Mouse (Mus musculus): ENCODE results near the gene Usp10. TPM values are rescaled to one million over a fixed set of nuclear protein-coding genes. Genes with fewer than 3 reads are reported as not detected.

Usp10 gene
- total RNA-seq, 2 experiments from 2014 or later: 69.3 to 110 TPM

DNA sequence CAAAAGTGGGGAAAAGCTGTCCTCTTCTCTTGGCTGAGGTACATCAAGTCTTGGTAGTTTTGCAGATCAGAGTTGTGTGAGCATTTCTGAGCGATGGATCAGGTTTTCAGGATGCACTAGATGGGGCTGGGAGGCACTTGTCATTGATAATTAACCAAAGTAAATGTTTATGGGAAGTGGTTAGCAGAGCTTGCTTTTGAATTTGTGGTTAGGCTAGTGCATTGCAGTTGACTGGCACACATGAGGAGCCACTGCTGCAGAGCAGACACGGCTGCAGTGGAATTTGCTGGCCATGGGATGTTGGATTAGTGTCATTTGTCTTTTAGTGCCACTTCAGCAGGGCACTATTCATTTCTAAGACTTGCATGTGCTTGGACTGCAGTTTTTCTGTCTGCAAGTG is 4.0 kb downstream of the Usp10 start:
- peak; percentile 43 for ATAC-seq (replicated peaks; ENCODE audit: poor library complexity, severe bottlenecking)

- no peak for ATAC-seq (replicated peaks; ENCODE audit: poor library complexity, severe bottlenecking)
Observed at GRCm38 (mm10) chr8:119915298-119915697, 5.1 kb downstream of the Usp10 start.

DNA sequence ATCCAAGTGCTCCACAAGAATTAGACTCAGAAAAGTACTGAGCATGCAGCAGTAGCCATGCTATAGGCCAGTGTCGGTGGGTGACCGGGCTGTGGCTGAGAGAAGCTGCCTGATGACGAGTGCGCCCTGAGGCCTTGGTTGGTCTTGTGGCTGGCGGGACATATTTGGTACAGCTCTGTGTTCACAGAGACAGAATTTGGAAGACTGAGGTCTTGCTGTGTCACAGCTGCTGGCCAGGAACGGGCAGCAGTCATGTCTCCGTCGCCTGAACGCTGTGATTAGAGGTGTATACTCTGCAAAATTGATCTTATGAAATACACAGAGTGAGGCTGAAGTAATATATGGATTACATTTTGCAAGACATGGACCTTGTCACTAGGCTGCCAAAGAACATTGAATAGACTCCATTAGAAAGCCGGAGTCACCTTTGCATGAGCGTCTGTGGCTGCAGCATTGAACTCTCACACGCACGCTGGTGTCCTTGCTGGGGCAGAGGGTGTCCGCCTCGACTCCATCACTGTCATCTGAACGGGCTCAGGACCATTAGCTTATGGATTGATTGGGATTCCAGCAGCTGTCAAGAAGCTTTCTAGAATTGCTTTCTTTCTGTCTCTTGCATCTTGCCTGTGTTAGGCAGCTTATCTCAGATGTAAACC is 6.2 kb downstream of the Usp10 start:
- ATAC-seq (replicated peaks; ENCODE audit: poor library complexity, severe bottlenecking): no peak

DNA sequence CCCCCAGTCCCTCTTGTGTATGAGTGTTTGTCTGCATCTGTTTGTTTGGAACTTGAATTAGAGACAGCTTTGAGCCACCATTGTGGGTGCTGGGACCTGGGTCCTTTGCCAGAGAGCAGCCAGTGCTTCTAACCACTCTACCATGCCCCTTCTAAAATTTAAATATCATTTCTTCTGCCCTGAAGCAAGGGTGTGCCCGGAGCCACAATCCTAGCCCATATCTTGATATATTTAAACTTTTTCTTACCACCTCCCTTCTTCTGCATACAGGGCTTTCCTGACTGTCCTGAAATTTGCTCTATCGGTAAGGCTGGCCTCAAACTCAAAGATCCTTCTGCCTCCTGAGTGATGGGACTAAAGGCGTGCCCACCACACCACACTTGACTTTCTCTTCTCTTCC is 7.3 kb downstream of the Usp10 start:
- ATAC-seq (replicated peaks; ENCODE audit: poor library complexity, severe bottlenecking): no peak

DNA sequence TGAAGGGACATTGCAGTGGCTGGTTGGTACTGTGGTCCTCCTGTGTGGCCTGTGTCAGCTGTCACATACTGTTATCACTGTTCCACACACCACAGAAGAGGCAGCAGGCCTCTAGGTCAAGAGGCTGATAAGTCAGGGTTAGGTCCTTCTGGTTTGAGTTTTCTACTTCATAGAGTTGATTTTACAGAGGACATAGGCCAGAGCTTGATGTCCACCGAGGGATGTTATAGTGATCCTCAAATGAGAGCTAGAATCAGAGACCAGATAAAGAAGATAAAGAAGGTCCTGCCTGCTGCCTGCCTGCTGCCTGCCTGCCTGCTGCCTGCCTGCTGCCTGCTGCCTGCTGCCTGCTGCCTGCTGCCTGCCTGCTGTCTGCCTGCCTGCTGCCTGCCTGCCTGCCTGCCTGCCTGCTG is 8.0 kb downstream of the Usp10 start:
- ATAC-seq (replicated peaks; ENCODE audit: poor library complexity, severe bottlenecking): no peak

DNA sequence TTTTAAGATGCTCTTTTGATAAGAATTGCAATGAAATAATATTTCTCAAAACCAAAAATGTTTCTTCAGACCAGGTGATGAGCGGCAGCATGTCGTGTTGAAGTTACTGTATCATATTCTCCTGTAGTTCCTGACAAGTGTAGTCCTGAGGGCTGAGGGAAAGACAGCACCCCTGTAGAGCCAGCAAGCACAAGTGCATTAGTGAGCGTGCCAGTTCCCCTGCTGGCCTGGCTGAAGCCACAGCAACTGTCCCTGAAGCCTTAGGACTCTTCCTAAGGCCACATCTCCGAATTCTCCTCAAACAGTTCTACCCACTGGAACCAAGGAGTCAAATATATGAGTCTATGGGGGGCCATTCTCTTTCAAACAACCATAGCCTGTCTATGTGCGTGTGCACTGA is 13.1 kb downstream of the Usp10 start:
- ATAC-seq (replicated peaks; ENCODE audit: poor library complexity, severe bottlenecking): no peak

GRCm38 (mm10) chr8:119925428-119925827 is 15.3 kb downstream of the Usp10 start:
- ATAC-seq (replicated peaks; ENCODE audit: poor library complexity, severe bottlenecking): no peak

- ATAC-seq (replicated peaks; ENCODE audit: poor library complexity, severe bottlenecking): peak; percentile 82
Observed at GRCm38 (mm10) chr8:119926474-119926873, 16.3 kb downstream of the Usp10 start.

GRCm38 (mm10) chr8:119927422-119928092 is 17.4 kb downstream of the Usp10 start:
- peak; percentile 51; the same call in 1 of the 2 replicates for ATAC-seq (replicated peaks; ENCODE audit: poor library complexity, severe bottlenecking)

- ATAC-seq (replicated peaks; ENCODE audit: poor library complexity, severe bottlenecking): no peak
Observed at GRCm38 (mm10) chr8:119931317-119931716, 21.2 kb downstream of the Usp10 start.

DNA sequence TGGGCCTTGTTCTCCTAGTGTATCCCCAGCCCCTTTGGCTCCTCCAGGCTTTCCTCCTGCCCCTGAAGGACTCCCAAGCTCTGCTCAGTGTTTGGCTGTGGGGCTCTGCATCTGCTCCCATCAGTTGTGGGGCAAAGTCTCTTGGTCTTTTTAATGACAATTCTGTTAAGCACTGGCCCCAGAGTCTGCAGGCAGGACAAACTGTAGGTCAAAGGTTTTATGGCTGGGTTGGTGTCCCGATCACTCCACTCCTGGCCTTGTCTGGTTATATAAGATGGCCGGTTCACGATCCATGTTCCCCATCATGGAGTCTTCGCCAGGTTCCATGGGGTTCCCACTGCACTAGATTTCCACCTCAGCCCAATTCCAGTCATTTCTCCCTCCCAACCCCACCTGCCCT is 23.5 kb downstream of the Usp10 start:
- ATAC-seq (replicated peaks; ENCODE audit: poor library complexity, severe bottlenecking): no peak

- peak; percentile 34 for ATAC-seq (replicated peaks; ENCODE audit: poor library complexity, severe bottlenecking)
Observed at GRCm38 (mm10) chr8:119935541-119935940, 25.4 kb downstream of the Usp10 start.

DNA sequence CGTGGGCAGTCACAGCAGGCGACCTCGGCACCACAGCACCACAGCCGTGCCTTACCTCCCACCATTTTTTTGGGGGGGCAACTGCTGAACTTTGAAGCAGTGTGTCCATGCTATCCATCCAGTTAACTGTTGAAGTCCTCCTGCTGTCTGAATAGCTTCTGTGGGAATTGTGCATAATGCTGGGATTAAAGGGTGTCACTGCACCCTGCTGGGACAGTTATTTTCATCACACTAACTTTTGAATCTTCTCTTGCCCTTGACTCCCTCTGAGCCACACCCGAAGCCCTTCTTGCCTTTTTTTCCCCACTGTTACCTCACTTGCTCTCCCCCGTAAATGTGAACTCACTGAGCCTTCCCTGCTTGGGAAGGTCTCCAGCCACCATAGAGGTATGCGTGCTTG is 28.3 kb downstream of the Usp10 start:
- ATAC-seq (replicated peaks; ENCODE audit: poor library complexity, severe bottlenecking): no peak

DNA sequence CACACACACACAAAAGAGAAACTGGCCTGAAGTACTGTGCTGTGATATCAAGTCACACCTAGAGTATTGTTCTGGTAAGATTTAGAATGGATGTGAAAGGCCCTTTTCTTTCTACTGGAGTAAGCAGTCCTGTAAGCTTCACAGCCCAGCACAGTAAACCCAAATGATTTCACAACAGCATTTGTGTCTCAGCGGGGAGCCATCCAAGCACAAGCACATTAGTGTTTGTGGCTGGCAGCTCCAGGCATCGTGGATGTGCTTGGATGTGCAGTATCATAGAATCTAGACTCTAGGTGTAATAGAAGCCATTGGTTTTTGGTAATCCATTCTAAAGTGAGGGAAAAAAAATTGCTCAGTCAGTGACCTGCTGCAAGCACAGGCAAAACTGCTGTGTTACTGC is 29.2 kb downstream of the Usp10 start:
- no peak for ATAC-seq (replicated peaks; ENCODE audit: poor library complexity, severe bottlenecking)

- ATAC-seq (replicated peaks; ENCODE audit: poor library complexity, severe bottlenecking): no peak
Observed at GRCm38 (mm10) chr8:119941471-119941870, 31.3 kb downstream of the Usp10 start.

GRCm38 (mm10) chr8:119943616-119944015 is 33.5 kb downstream of the Usp10 start:
- no peak for ATAC-seq (replicated peaks; ENCODE audit: poor library complexity, severe bottlenecking)

- peak; percentile 86 for ATAC-seq (replicated peaks; ENCODE audit: poor library complexity, severe bottlenecking)
Observed at GRCm38 (mm10) chr8:119944096-119944811, 34.1 kb downstream of the Usp10 start.

- ATAC-seq (replicated peaks; ENCODE audit: poor library complexity, severe bottlenecking): no peak
Observed at GRCm38 (mm10) chr8:119946326-119946865, 36.2 kb downstream of the Usp10 start.

DNA sequence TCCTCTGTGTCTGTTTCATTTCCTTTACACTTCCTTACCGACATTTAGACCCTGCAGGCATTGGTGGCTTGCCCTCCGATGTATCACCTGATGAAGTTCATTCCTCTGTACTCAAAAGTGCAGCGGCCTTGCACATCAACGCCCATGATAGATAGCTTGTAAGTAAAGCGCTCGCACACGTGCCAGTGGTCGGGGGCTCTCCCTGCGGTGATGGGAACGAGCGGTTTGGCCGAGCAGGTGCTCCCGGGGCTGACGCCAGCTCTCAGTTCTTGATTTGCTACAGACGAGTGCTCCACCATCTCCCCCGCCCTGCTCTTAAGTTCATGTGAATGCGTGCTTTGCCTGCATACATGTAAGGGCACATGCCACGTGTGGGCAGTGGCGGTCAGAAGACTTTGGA is 37.5 kb downstream of the Usp10 start:
- ATAC-seq (replicated peaks; ENCODE audit: poor library complexity, severe bottlenecking): no peak

GRCm38 (mm10) chr8:119948340-119948739 is 38.2 kb downstream of the Usp10 start:
- ATAC-seq (replicated peaks; ENCODE audit: poor library complexity, severe bottlenecking): no peak

- ATAC-seq (replicated peaks; ENCODE audit: poor library complexity, severe bottlenecking): no peak
Observed at GRCm38 (mm10) chr8:119952282-119952681, 42.1 kb downstream of the Usp10 start.
